Mouse (Mus musculus) thymus, postnatal 14 days (tissue): ENCODE results near the gene Spag4.
"Not testable (repeated sequence)": the region's sequence is repeated elsewhere in the genome, so short reads cannot be mapped to it uniquely, and the experiment has no call there.

Source experiments
- DNase-seq: peaks from one replicate; pipeline ENCODE4 v3.0.0; 2021

The Spag4 gene

DNA sequence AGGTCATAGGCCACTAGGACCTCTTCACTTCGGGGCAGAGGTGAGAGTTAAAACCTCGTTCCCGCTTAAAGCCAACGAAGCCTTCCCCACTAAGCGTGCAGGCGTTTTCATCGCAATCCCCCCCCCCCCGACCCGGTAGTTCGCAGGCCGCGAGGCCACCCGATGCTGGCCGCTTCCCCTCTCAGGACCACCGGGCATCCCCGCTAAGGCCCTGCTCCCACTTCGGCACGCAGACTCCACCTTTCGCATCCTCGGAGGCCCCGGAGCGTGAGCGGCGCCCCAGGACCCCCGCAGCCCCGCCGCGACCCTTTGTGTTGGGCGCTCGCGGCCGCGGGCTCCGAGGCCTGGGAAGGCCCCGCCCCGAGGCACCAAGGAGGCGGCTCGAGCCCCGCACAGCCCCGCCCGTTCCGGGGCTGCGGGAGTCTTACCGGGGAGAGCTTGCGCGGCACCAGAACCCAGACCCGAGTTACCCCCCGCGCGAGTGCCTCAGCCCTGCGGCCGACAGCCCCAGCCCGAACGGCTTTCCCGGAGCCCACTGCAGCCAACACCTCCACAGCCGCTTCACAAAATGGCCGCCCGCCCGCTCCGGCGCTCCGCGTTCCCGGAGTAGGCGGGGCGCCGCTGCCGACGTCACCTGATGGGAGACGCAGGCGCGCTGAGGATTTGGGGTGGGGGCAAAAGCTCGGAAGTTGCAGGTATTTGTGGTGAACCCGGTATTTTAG is 46.5 kb downstream of the Spag4 start, which contains the start of the genes Cpne1 and Rbm12:
Gene Cpne1, minus strand, starts transcription at position 608 of the 722 bp plus-strand sequence.
Gene Rbm12, minus strand, starts transcription at position 621 of the 722 bp plus-strand sequence.
- DNase-seq: peak; percentile 97

DNA sequence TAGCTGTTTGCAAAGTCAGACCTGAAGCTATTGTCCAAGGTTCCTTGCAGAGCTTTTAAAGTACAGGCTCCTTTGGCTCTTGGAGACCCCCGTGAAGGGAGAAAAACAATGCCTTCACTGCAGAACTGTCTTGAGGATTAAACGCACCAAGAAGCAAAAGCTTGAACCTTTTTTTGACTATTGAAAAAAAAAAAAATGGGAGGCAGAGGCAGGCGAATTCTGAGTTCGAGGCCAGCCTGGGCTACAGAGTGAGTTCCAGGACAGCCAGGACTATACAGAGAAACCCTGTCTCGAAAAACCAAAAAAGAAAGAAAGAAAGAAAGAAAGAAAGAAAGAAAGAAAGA is 47.1 kb downstream of the Spag4 start:
- DNase-seq: not testable (repeated sequence)

DNA sequence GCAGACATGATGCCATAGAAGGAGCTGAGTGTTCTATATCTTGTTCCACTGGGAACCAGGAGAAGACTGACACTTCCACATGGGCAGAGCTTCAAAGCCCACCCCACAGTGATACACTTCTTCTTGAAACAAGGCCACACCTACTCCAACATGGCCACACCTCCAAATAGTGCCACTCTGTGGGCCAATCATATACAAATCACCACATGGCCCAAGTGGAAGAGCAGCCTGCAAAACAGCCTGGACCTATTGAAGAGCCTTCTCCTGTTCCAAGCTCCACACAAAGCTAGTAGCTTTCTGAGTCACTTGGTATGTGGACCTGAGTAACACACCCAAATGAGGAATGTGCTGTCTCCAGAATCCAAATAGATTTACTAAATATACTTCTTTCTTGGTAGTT is 54.6 kb downstream of the Spag4 start:
- no peak for DNase-seq
